Mouse (Mus musculus) testis, postnatal 10 days (tissue): ENCODE results near the gene Myt1l.

Experiments
- DNase-seq: peaks from one replicate; pipeline ENCODE4 v3.0.0; 2021; ENCODE audit warnings: low spot score

Gene Myt1l

DNA sequence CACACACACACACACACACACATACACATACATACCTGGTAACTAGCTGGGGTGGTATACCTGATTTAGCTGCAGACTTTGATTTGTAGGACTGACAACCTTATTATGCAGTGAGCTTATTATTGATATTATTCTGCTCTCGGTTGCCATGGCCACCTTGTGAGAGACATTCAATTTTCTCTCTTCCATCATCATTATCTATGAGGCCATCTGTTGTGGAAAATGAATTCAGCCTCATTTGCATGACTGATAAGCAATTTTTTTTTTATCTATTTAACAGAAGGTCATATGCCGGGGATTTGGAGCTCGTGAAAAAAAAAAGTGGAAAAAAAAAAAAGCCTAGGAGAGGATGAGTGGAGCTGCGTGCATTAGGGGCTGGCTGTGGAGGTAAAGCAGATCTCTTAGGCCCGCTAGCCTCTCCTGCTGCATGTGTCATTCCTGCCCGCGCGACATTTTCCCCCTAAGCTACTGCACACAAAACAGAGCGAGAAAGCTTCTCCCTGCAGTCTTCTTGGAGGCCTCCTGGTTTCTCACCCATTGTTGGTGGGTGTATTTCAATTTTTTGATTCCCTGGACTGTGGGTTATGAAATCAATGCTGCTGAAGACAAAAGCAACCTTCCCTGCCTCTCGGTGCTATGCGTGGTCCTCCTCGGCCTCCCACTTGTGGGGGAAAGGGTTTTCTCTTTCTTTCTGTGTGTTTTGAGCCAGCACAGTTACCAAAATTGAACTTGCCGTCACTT lies at the start of gene Myt1l:
Gene Myt1l (plus strand): TSS at position 354 of the 741 bp plus-strand sequence.
- no peak for DNase-seq

DNA sequence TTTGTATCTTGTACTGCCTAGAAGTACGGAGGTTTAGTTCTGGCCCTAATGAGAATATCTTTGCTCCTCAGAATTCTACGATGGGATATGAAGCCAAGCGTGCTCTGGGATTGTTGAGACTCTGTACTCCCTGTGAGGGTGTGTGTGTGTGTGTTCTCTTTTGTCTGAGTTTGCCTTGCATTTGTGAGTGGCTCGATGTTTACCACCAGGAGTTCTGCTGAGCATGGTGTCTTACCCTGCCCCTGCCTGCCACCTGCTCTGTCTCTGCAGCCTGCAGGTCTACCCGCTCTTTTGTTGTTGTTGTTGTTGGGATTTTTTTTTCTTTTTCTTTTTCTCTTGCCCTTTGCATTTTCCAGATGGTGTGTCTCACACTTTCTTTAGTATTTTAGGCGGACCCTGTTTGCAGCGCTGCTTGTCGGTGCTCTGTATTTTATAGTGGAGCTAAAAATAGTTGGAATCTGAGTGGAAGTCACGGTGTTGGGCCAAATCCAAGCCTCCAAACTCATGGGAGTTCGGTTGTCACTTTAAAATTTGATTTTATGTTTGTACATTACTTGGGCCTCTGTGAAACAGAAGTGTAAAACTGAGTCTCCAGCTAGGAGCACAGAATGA lies 41.7 kb upstream of the Myt1l start:
- no peak for DNase-seq

DNA sequence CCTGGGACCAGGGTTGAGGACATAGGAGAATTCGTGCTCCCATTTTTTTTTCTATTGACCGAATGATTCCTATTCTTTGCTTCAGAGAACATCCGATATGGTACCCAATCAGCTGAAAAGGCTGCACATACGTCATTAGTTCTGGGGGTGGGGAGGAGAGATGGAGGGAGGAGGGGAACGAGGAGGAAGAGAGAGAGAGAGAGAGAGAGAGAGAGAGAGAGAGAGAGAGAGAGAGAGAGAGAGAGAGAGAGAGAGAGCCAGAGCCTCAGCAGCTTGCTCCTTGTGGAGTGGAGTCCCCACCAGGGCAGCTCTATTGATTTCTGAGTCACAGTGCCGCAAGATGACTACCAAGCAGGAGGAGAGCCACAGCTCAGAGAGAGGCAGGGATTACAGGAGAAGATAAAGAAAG lies 1.9 kb upstream of the Myt1l start:
- no peak for DNase-seq

DNA sequence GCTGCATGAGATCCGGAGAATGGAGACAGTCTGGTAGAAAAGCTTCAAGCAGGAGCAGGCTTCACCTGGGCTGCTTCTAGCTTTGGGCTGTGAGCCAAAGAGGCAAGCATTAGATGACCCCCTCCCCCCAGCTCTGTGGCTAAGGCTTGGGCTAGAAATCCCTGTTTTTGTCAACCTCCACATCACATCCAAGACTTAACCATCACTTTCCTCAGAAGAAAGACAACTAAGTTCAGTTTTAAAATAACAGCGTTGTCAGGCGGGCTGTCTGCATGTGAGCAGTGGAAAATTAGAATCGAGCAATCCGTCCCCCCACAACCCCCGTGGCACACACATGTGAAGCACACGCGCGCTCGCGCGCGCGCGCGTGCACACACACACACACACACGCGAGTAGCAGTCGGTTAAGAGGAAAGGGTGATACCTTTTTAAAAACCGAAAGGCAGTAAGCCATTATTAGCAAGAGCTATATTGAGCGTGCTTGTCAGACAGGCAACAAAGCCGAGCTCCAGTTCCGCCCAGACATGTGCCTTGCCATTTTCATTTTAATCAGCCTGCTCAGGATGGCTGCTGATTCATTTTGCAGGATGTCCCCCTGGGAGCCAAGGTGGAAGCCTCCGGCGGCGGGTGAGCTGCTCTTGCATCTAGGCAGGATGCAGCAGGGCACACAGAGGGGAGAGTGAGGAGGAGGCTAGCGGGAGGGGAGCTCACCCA lies 979 bp upstream of the Myt1l start:
- no peak for DNase-seq

DNA sequence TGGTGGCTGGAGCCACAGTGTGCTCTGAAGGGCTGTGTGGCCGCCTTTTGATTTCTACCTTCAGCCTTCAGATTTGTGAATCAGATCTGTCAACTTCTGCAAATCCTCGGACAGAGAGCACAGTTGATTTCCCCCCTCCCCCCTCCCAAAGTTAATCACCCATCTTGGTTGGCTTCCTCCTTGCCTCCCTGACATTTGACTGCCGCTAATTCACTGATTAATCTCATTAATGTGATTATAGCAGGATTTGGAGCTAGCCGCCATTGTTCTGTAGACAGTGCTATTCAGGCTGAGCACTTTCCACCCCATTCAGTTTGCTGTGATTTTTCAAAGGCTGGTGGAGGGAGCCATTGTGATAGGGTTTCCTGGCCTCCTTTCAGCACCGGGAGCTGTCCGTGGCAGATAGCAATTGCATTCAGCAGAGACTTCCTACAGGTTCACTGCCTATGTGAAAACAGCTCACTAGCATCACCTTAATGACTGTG lies 2.1 kb downstream of the Myt1l start:
- peak; percentile 68 for DNase-seq

DNA sequence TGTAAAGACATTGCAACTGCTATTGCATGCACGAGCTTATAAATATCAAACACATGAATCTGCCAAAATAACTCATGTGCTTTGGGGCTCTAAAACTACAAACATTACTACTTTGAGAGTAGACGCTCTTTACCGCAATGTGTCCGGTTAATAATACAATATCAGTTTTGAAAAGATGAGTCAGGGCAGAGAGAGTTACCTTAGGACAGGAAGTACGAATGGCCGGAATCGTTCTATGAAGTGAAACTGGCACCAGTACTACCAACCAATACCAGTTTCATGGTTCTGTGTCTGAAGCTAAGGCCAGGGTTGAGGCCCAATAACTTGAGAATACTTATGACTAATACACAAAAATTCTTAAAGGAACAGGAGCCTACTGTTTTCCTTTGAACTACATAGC lies 2.6 kb downstream of the Myt1l start:
- no peak for DNase-seq

DNA sequence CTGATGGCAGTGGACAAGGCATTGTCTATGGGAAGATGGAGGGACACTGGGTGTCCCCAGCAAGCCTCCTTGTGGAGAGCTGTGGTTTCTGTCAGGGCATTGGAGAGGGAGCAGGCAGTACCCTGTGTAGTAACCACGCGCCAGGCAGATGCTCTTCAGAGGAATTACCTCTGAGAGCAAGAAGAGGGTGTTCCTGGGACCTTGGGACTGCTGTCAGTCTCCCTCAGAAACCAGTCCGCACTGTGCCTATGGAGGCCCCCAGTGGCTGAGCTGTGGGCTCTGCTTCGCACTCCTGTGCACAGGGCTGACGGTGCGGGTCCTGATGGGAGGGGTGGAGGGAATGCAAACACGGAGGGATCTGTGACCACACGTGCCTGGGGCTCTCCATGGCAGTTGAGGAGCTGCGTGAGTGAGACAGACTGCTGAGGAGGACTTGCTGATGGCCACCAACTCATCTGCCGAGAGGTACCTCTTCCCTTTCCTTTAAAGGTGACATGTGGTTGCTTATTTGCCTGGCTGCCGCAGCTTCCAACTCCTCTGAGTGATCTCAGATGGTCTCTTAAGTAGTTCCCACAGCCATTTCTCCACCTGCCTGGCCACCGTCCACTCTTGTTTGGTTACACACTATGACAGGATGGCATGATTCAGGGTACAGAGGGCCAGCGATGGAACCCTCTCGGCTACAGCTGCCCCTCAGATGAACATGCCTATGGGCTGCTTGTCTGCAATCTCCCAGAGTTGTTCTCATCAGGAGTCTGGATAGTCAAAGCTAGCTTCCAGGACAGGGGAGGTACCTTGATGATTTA lies 5.1 kb downstream of the Myt1l start:
- no peak for DNase-seq

DNA sequence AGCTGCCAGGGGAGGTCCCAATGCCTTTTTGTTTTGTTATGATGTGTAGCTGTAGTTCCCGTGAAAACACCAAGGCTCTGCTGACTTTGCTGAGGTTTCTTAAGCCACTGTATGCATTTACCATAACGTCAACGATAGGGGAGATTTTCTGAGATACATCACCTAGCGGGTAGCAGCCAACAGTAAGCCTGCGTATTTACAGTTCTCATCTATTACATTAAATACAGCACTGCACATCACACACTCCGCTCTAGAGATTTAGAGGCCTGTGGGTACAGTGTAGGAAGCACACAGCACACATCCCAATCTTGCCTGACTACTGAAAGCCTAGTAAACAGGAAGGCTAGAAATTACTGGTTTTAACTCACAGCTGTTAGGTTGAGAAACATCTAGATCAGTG lies 6.1 kb downstream of the Myt1l start:
- DNase-seq = no peak

DNA sequence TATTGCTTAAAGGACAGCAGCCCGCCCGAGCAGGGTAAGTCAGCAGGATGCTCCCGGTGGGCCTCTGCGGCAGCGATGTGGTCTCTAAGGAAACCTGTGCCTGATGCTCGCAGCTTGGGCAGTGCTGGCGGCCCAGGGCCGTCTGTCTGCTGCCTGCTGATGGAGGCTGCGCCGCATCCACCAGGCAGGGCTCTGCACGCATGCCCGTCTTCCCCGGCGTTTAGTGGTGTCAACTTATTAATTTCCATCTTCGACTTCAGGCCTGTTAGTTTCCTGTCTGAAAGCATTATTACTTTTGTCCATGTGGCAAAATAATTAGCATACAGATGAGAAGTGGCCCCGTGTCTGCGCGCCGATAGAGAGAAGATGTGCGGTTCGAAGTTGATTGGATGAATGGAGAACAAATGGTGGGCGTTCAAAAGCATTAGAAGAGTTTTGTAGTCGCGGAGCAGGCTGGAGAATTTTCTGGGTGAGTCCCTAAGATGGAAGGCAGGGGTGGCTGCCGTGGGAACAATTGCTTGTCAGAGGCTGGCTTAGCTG lies 6.6 kb downstream of the Myt1l start:
- DNase-seq = no peak

DNA sequence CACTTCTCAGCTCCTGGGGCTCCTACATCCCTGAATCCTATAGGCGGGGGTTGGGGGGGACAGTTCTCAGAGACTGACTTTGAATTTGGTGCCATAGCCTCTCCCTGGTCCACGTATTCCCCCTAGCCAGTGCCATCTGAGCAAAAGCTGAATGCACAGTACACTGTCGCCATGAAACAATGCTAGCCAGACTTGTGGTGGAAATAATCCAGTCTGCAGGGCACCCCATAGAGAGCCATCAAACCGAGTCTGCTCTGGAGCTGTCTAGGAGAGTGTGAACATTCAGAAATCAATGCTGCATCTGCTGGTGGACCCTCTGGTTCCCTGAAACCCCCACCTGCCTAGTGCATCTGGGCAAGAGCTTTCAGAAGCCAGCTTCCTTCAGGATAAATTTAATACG lies 9.7 kb downstream of the Myt1l start:
- DNase-seq = no peak

DNA sequence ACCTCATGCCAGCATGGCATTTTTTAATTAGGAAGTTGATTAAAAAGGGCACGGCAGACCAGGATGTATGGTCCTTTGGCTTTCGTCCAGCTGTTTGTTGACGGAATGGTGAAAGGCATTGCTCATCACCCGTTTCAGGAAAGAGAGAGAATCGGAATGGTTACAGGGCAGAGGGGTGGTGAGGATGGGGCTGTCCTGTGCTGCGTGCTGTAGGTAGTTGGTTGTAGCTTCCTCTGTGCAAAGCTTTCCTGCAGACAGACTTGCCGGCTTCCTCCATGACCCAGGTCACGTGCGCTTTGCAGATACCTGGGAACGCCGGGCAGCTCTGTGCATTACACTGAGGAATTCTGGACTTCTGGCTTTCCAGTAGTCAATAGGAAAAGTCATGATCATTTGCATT lies 10.3 kb downstream of the Myt1l start:
- DNase-seq = no peak

DNA sequence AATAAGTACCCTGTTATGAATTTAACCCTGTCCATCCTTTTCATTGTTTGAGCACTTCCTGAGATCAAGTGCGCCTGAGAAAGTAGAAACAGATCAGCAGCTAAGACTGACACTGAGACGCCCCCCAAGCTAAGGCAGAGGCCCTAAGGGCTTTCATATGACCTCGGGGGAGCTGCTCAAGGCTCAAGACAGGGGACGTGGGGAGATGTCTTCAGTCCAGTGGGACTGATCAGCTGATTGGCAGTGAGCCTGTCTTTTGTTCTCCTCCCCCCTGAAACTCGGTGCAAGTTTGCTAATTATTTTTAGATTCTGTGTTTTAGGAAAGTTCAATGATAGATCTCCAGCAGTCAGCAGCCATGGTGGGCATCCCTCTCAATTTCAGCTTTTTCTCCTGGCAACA lies 10.9 kb downstream of the Myt1l start:
- no peak for DNase-seq

DNA sequence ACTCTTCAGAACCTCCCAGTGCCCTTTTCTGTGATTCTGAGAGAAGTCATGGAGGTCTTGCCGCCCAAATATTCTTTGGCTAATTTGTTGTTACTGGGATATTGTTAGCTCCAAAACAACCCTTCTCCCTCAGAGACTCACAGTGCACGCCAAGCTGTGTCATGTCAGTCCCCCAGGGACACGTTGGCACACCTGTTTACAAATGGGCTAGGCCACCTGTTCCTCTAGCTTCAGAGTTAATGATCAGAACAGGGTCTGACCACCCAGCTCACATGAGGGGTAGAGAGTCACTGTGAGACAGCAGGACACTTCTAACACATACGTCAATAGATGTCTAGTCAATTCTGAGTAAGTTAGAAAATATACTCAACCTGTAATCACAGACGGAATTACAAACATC lies 12.6 kb downstream of the Myt1l start:
- DNase-seq = no peak

DNA sequence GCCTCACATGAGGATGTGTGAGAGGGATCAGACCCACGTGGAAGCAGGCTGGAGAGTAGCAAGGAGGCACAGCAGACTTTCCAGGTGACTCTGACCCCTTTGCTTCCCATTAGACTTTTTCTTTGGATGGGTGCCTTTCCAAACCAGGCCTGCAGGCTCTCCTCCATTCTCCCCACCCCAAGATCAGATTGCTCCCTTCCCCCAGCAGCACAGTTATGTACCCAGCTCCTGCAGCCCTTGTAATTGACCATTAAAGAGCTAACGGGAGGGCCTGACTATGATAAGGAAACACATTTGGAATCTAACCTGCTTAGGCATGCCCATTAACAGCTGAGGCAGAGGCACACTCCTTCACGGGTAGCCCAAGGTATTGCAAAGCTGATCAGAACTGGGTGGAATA lies 17.9 kb downstream of the Myt1l start:
- no peak for DNase-seq

DNA sequence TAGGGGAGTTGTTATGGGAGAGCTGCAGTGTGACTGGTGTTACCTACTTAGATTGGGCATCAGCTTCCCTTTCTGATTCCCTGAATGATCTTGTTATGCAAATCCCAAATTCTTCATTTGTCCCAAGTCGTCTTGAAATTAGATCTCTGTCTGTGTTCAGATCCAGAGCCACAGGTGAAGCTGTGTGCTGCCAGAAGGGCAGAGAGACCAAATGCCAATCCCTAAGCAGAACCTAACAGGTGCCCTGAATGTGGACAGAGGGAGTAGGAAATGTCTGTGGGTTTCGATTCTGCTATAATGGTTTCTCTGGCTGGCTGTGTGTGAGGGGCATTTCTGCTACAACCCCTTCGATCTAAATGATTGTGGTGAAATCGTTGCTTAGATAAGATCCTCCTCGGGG lies 18.9 kb downstream of the Myt1l start:
- DNase-seq = no peak

DNA sequence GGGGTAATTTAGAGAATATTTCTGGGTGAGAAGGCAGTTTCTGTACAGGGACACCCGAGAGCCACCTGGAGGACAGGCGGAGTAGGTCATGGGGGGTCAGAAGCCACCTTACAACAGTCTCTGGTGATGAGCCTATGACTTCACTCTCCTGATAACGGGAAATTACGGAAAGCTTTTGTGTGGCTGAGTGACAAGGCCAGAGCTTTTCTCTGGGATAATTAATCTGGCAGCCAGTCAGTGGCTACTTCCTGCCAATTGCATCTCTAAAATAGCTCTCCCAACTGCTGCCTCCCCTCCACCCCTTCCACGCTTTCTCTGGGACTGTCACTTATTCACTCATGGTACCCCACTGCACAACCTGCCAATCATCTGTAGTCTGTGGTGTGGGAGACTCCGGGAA lies 19.6 kb downstream of the Myt1l start:
- no peak for DNase-seq

DNA sequence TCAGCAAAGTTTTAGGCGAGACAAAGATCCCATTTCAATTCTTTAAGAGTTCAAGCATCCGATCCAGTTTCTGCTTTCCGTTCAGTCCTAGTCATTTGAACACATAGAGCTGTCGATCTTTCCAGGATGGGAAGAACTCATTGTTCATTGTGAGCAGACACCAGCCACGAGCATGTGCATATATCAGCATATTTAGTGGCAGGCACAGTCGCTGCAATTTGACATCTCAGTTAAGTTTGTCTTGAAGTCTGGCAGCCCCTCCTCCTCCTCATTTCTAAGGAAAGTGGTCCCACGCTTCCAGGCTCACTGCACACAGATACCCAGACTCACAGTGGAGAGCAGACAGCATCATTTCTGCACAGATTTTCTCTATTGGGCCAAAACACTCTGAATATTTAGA lies 25.0 kb downstream of the Myt1l start:
- DNase-seq = no peak

DNA sequence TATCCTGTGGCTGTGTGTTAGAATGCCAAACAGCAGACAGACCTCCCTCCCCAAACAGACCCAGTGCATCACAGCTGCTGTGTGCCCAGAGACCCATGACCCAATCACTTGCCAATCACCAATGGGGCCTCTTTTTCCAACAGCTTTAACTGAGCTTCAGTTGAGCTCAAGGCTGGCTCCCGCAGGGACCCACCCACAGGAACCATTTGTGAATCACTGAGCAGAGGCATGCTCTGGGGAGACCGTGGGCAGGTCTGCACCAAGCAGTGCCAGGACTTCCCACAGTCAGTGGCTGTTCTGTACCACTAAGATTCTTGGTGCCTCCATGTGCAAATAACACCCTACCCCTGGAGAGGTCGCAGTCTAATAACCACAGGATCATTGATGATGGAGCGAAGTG lies 27.5 kb downstream of the Myt1l start:
- no peak for DNase-seq

DNA sequence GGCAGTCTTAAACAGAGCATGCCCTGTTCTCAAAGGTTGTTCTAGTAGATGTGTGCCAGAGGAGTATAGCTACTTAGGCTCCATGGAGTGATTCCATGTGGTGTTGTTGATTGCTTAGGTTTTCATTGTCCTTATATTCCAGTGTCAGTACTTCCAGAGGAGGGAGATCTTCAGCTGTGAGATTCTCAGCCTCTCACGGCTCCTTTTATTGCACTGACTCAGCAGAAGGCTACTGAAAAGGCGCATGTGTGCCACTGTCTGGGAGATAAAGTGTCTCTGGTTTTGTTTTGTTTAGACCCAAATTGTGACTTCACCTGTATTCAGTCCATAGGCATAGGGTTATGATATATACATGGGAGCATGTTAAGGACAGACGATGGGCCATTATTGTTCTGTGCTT lies 28.2 kb downstream of the Myt1l start:
- no peak for DNase-seq

DNA sequence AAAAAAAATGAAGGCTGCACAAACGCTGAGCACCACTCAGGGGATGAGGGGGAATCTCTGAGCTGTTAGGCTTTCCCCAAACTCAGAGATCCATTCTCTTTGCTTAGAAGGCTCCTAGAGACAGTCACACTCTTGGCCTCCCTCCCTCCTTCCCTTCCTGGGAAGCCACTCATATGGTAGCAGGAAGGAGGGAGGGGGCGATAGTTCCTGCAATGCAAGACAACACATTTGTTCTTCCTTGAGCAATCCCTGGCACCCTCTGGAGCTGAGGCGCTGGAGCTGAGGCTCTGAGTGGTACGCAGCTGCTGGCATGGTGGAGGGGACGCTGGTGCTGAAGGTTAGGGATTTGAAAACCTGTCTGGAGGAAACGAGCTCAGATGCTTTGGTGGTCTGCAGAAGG lies 28.7 kb downstream of the Myt1l start:
- no peak for DNase-seq

DNA sequence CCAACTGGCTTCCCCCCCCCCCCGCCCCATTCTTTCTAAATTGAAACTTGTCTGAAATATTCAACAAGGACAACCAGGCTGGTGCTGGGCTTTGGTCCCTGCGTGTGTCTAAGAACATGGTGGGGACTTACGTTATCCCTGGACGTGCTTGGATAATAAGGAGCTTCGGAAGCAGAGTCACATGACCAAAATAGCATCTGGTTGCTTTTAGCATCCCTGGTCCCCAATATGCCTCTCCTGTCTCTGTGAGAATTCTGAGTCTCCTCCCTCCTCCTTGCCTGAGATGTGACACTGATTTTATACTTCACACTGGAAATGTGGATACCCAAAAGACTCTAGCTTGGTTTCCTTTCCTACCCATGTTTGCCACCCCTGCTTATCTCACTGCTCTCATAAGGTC lies 31.6 kb downstream of the Myt1l start:
- no peak for DNase-seq

DNA sequence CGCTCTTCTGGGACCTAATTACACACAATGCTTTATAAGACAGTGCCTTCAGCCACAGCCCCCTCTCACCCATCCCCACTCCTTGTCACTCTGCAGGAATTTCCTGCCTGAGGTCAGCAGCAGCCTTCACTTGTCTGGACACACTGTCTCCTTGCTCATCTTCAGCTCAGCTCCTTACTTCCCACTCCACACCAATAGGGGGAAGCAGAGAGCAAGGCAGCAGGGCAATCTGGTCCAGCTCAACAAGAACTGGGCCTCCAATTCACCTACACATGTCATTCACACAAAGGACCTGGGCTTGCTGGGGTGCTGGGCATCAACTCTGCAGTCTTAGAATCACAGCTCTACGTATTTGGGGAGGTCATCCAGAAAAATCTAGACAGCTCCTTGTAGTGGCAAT lies 33.0 kb downstream of the Myt1l start:
- no peak for DNase-seq
